Mouse (Mus musculus) hindbrain, embryonic 14.5 days (tissue): ENCODE results near the gene Dpp8. TPM values are rescaled to one million over a fixed set of nuclear protein-coding genes. Genes with fewer than 3 reads are reported as not detected.
A peak's percentile ranks its signal among the peaks of the same experiment; 100 is the strongest.

ENCODE experiments used
- ATAC-seq: fragments of 200-750 bp; cut with Nextera tagmentation; 2 replicates; pipeline ENCODE4 v1.8.0; 2017; ENCODE audit warnings: moderate number of reproducible peaks, mild to moderate bottlenecking, moderate TSS enrichment, moderate library complexity; ENCODE audit not compliant: low FRiP score
- DNase-seq: peaks from one replicate; pipeline ENCODE4 v3.0.0-alpha.2; 2015; ENCODE audit warnings: low spot score
- H3K27ac ChIP-seq: fragments of 300-500 bp; sonication (generic); 2 replicates; pipeline ENCODE4 v1.5.1; 2014; ENCODE audit warnings: mild to moderate bottlenecking, moderate library complexity
- H3K27me3 ChIP-seq: fragments of 300-500 bp; sonication (generic); 2 replicates; pipeline ENCODE4 v1.6.1; 2014; ENCODE audit warnings: mild to moderate bottlenecking, low read length, mixed read lengths; ENCODE audit not compliant: control insufficient read depth, insufficient read depth
- H3K36me3 ChIP-seq: fragments of 300-500 bp; sonication (generic); replicated peaks from 2 replicates; pipeline ENCODE4 v1.6.1; 2014; ENCODE audit not compliant: control insufficient read depth, insufficient read depth
- H3K4me1 ChIP-seq: fragments of 300-500 bp; sonication (generic); replicated peaks from 2 replicates; pipeline ENCODE4 v1.6.1; 2014; ENCODE audit warnings: antibody characterized with exemption, low read length, mixed read lengths; ENCODE audit not compliant: control insufficient read depth, insufficient read depth
- H3K4me2 ChIP-seq: fragments of 300-500 bp; sonication (generic); replicated peaks from 2 replicates; pipeline ENCODE4 v1.6.1; 2014; ENCODE audit warnings: mild to moderate bottlenecking, moderate library complexity
- H3K4me3 ChIP-seq: fragments of 300-500 bp; sonication (generic); replicated peaks from 2 replicates; pipeline ENCODE4 v1.5.1; 2014; ENCODE audit warnings: mild to moderate bottlenecking, low read length
- H3K9ac ChIP-seq: fragments of 300-500 bp; sonication (generic); 2 replicates; pipeline ENCODE4 v1.6.1; 2014
- H3K9me3 ChIP-seq: fragments of 300-500 bp; sonication (generic); 2 replicates; pipeline ENCODE4 v1.6.1; 2016; ENCODE audit warnings: low read length; ENCODE audit not compliant: control insufficient read depth
- WGBS: fragments of 180-500 bp; shearing (Covaris S2); extraction: QIAGEN DNeasy Blood & Tissue Kit; methylation state at CpG from one replicate; pipeline ENCODE4 v1.1.7; 2014; 5-methylcytosine and 5-hydroxymethylcytosine counted together
- polyA plus RNA-seq: library from polyadenylated mRNA; unstranded; fragments of >200 nt; fragmentation: Nextera tagmentation; extraction: Ambion mirVana; gene quantifications from 2 replicates; pipeline ENCODE4 v1.2.1, GENCODE M21; 2014

Dpp8 gene
- polyA plus RNA-seq, 1 experiment from 2014 or later, result 33.9 TPM

DNA sequence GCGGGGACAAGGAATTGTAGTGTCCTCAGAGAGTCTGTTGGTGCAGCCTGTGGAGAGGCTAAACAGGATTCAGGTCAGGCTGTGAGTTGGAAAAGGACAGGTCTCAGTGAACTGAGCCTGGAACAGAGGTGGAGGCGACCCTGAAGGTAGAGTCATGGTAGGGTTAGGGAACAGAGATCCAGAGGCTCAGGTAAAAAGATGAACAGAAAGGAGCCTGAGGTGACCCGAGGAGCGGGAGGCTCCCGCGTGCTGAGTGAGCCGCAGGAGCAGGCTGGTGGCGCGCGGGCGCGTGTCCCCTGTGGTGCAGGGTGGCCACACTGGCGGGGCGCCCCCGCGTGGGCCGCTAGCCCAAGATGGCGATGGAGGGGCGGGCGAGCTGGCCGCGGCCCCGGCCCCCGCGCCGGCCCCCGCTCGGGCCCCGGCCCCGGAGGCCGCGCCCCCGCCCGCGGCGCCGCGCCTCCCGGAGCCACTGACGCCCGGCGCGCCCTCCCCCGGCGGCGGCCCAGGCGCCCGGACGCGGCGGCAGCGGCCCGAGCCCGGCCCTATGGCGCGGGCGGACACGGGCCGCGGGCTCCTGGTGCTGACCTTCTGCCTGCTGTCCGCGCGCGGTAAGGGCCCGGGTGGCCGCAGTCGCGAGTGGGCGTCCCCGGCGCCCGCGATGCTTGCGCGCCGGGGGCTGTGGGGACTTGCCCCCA is 68.9 kb downstream of the Dpp8 start, which contains the start of gene Igdcc4:
Igdcc4 (plus strand) TSS at position 496 of the 695 bp plus-strand sequence.
- H3K27ac ChIP-seq, result peak within 1 kb of the TSS; percentile 77
- H3K9ac ChIP-seq, result peak within 1 kb of the TSS; percentile 91
- H3K4me3 ChIP-seq, result peak within 1 kb of the TSS; percentile 87
- H3K4me2 ChIP-seq, result peak within 1 kb of the TSS; percentile 94
- no peaks in the 10 kb centered on the region for H3K27me3 ChIP-seq
- DNase-seq (peak; percentile 45), ATAC-seq (no peak; the same call in 1 of the 2 replicates)
- no peaks in the 10 kb centered on the region for H3K36me3 ChIP-seq
- H3K9me3 ChIP-seq, result no peaks in the 10 kb centered on the region
- 2% methylated on average over 58 of the region's 76 CpGs for WGBS
- H3K4me1 ChIP-seq, result peaks cover 14% of the 10 kb centered on the region

DNA sequence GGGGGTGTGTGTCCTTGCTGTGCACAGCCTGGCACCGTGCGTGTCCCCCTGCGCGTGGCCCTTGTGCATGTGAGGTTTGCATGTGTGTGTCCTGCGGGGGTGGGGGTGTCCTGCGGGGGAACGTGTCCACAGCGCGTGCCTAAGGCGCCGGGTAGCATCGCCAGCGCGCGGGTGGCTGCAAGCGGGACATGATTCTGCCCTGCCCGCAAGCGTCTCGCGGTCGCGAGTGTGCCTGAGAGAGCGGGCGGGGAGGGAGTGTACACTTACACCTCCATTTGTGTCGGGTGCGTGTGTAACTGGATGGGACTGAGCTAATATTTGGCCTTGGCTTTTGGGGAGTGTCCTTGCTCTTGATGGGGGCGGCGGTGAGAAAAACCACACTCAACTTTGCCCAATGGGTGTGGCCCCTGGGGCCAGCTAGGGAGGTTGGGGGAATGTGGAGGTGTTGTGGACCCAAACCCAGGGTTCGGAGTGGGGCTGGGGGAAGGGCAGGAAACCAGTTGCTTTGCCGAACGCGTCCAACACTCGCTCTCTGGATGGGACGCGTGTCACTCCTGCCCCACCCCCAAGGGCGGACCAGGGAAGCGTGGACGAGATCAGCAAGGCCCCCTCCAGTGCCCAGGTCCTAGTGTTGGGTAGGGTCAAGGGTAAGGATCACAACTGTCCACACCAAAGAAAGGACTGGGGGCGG is 69.6 kb downstream of the Dpp8 start:
- DNase-seq (peak; percentile 39), ATAC-seq (peak; percentile 61)
- peak overlapping the region; percentile 91 for H3K9ac ChIP-seq
- H3K4me2 ChIP-seq, result peak overlapping the region; percentile 94
- H3K36me3 ChIP-seq, result no peaks in the 10 kb centered on the region
- H3K4me3 ChIP-seq, result peak overlapping the region; percentile 87
- peak overlapping the region; percentile 77 for H3K27ac ChIP-seq
- peaks cover 14% of the 10 kb centered on the region for H3K4me1 ChIP-seq
- WGBS, result under 1% methylated on average over 39 of the region's 39 CpGs
- no peaks in the 10 kb centered on the region for H3K27me3 ChIP-seq
- H3K9me3 ChIP-seq, result no peaks in the 10 kb centered on the region

DNA sequence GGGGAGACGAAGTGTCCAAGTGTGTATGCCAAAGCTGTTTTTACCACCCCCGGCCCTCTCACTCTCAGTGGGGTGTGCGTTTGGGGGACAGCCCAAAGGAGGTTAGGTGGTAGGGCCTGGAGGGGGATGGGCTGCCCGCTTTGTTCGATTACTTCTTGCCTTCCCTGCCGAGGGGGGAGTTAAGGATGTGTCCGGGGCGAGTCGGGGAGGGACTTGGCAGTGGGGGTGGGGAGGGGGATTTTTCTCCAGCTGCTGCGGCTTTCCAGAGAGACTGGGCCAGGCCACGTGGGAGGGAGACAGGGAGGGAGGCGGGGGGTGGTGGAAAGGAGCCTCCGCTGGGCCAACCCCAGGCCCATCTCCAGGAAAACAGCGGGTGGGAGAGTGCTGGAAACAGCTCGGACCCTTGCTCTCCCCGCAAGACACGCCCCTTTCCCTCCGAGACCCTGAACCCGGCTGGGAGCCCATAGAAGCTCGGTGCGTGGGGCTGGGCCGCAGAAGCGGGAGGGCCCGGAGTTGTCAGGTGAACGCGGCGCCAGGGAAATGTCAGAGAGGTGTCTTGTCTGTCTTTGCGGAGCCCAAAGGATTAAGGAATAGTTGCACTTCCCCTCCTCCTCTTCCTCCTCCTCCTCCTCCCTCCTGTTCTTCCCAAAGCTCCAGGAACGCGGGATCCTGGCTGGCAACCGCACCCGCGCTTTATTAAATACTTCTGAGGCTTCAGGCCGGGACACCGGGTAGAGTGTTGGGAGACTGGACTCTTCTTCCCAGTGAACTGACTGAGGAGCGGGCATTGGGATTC is 70.4 kb downstream of the Dpp8 start:
- H3K36me3 ChIP-seq, result no peaks in the 10 kb centered on the region
- DNase-seq, result peak; percentile 66
- 1% methylated on average over 36 of the region's 36 CpGs for WGBS

DNA sequence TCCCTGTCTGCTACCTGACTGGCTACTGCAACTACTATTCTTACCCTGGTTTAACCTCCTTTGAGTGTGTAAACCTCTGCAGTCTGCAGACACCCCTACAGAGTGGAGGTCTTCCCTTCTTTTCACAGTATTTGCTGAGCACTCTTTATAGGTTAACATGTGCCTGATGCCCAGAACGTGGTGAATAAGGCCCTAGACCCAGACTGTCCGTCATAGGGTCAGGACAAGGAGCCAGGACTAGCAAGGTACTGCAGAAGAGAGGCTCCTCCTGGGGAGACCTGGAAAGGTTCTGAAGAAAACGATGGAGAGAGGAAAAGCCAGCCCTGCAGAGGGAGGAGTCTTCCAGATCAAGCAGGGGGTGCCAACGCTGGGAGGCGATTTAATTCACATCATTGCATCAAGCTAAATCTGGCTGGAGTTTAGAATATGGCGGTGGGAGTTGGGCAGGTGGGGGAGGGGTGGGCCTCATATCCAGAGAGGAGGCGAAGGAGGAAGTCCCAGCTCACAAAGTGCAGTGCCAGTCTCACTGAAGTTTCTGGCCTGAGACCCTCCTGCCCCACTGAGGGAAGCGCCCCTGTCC is 71.0 kb downstream of the Dpp8 start:
- ATAC-seq, result no peak
- Histone ChIP-seq H3K4me2 (peak overlapping the region; percentile 94), H3K9ac (peak overlapping the region; percentile 91; the same call in 1 of the 2 replicates), H3K9me3 (no peaks in the 10 kb centered on the region), H3K4me3 (peak overlapping the region; percentile 87), H3K4me1 (peaks cover 14% of the 10 kb centered on the region), H3K27ac (peak overlapping the region; percentile 77), H3K36me3 (no peaks in the 10 kb centered on the region), H3K27me3 (no peaks in the 10 kb centered on the region)
- no peak for DNase-seq
- 23% methylated on average over 8 of the region's 8 CpGs for WGBS

More for the DNA sequence above, 70.4 kb downstream of the Dpp8 start:
- Histone ChIP-seq H3K9me3 (no peaks in the 10 kb centered on the region), H3K27ac (peak overlapping the region; percentile 77), H3K4me3 (peak overlapping the region; percentile 87), H3K9ac (peak overlapping the region; percentile 91), H3K4me1 (peaks cover 14% of the 10 kb centered on the region), H3K27me3 (no peaks in the 10 kb centered on the region), H3K4me2 (peak overlapping the region; percentile 94)
- peak; percentile 75 for ATAC-seq

DNA sequence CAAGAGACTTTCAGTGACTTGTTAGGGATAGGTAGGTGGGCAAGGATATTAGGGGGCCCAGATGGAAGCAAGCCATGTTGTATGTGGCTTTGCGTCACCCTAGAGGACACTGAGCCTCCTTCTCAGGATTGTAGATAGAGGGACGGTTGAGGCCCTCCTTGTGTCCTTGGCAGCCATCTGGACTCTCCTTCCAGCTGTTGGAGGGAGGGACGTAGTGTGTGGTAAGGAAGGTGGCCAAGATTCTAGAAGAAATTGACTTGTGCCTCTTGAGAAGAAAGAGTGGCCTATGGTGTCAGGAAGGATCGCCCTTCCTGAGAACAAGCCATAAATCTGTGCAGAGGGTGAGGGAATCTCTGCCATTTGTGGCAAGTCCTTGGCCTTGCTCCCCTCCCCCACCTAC is 74.6 kb downstream of the Dpp8 start:
- Histone ChIP-seq H3K4me3 (no peak overlapping the region), H3K9me3 (no peaks in the 10 kb centered on the region), H3K9ac (no peak overlapping the region), H3K4me2 (no peak overlapping the region), H3K27me3 (no peaks in the 10 kb centered on the region), H3K36me3 (no peaks in the 10 kb centered on the region), H3K4me1 (peaks cover 25% of the 10 kb centered on the region), H3K27ac (no peak overlapping the region)
- 88% methylated on average over 4 of the region's 4 CpGs for WGBS
- no peak for ATAC-seq
- DNase-seq, result no peak

DNA sequence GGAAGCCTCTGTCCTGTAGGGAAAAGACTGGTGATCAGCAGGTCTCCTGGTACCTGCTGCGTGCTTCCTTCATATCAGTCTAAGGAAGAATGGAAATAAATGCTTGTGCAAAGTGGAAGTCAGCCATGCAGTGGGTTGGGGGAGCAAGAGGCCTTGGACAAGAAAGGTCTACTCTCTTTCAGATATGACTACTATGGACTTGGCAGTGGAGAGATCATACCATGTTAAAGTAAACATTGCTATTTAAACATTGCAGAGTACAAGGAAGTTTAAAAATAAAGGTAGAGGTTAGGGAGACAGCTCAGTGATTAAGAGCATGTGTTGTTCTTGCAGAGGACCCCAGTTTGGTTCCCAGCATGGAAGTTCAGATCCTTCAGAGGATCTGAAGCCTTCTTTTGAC is 75.7 kb downstream of the Dpp8 start:
- no peak for ATAC-seq
- H3K4me3 ChIP-seq, result no peak overlapping the region
- H3K27me3 ChIP-seq, result no peaks in the 10 kb centered on the region
- H3K4me2 ChIP-seq, result no peak overlapping the region
- no peak overlapping the region for H3K27ac ChIP-seq
- H3K4me1 ChIP-seq, result peaks cover 22% of the 10 kb centered on the region
- 91% methylated on average over 1 of the region's 1 CpGs for WGBS
- no peak for DNase-seq
- no peaks in the 10 kb centered on the region for H3K9me3 ChIP-seq
- H3K9ac ChIP-seq, result no peak overlapping the region
- H3K36me3 ChIP-seq, result no peaks in the 10 kb centered on the region

DNA sequence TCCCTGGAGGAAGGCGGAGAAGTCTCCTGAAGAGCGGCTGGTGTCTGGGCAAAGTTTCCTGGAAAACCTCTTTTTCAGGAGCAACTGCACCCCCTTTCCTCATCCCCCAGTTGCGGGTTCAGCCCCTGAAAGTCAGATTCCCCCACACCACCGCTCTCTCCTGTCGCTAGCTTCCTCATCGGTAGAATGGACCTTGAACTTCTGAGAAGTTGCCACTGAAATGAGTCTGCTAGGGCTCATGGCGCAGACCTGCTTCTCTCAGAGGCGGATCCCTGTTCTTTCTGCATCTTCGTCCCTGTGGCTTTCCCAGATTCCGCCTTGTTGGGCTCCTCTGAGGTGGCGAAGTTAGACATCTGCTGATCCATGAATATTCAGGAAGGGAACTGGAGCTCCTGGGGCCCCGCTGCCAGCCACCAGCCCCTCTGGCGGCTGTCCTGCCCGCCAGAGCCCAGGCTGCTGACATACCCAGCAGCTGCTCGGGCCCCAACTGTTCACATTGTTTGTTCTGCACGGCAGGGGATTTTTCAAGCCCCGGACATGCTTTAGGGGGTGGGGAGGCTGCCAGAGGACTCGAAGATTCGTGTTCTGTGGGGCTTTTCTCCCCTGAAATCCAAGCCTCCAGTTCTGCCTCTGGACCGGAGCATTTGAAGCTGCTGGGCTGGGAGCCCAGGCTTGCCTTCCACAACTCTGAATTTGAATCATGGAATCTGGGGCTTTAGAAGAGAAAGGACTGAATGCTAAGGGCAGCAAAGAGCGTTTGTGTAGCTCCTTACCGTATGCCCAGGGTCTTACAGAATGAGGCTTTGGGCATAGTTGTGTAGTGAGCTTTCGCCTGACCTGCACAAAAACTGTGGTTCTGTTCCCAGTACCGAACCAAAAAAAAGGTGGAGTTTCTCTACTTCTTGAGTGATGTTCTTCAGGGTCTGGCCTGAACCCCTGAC is 77.2 kb downstream of the Dpp8 start:
- H3K27me3 ChIP-seq, result no peaks in the 10 kb centered on the region
- H3K9me3 ChIP-seq, result no peaks in the 10 kb centered on the region
- no peak overlapping the region for H3K4me3 ChIP-seq
- H3K9ac ChIP-seq, result peak overlapping the region; percentile 16; the same call in 1 of the 2 replicates
- H3K36me3 ChIP-seq, result peaks cover 9% of the 10 kb centered on the region; the same call in 1 of the 2 replicates
- peak; percentile 89 for ATAC-seq
- H3K4me2 ChIP-seq, result peak overlapping the region; percentile 36
- peak; percentile 53 for DNase-seq
- 7% methylated on average over 24 of the region's 24 CpGs for WGBS
- H3K4me1 ChIP-seq, result peaks cover 11% of the 10 kb centered on the region; the same call in 1 of the 2 replicates
- H3K27ac ChIP-seq, result peak overlapping the region; percentile 78

DNA sequence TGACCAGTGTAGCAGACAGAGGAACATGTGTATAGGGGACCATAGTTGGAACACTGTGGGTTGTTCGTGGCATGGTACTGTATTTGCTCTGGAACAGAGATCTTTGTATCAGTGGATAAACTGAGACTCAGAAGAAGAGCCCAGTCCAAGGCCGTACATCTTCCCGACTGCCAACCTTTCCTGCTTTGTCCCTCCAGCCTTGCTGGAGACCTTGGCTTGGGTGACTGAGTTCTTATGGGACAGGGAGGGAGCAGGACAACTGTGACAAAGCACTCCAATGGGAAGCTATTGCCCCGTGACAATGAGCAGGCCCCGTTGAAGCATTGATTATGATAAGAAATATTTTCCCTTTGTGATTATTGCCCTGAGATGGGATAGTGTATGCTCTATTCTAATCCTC is 79.5 kb downstream of the Dpp8 start:
- Histone ChIP-seq H3K36me3 (peaks cover 24% of the 10 kb centered on the region; the same call in 1 of the 2 replicates), H3K4me3 (no peak overlapping the region), H3K9ac (no peak overlapping the region), H3K4me2 (no peak overlapping the region), H3K4me1 (peaks cover 11% of the 10 kb centered on the region; the same call in 1 of the 2 replicates), H3K27ac (no peak overlapping the region), H3K9me3 (no peaks in the 10 kb centered on the region), H3K27me3 (no peaks in the 10 kb centered on the region)
- DNase-seq (no peak), ATAC-seq (no peak)
- 88% methylated on average over 5 of the region's 5 CpGs for WGBS
